Mouse (Mus musculus) gastrocnemius, postnatal 14 days (tissue): ENCODE data around the gene Chst14. TPM values are rescaled to one million over a fixed set of nuclear protein-coding genes. Genes with fewer than 3 reads are reported as not detected.
A peak's percentile ranks its signal among the peaks of the same experiment; 100 is the strongest.

Experiments used
- DNase-seq: peaks from one replicate; pipeline ENCODE4 v3.0.0; 2021; ENCODE audit warnings: mixed read lengths
- intact Hi-C: fragments of 180-260 bp; cut with DNase I; formaldehyde crosslinking; loops from one replicate; pipeline ENCODE4 v1.15.1; 2025; ENCODE audit warnings: low total_unique reads
- long read RNA-seq, 2 experiments: library from polyadenylated mRNA; stranded (forward); transcript quantifications; one replicate each; pipeline ENCODE4 v2.0.0; 2021
- total RNA-seq, 2 experiments: library from RNA; stranded (reverse); gene quantifications; 2 replicates each; pipeline ENCODE4 v1.2.3; 2021

Gene Chst14
- 1 to 10 TPM; 5.8 to 6.2 TPM for total RNA-seq
- long read RNA-seq, experiment 1, partial matches to known transcripts = 0 of 2 reads
- long read RNA-seq, experiment 1, other reads (novel, unspliced or antisense) = 0 of 2 reads
- long read RNA-seq, experiment 2, transcript Chst14-201 (1 exons, 2,090 nt) = major isoform, 5 of 6 reads
- long read RNA-seq, experiment 2, partial matches to known transcripts = 0 of 6 reads
- long read RNA-seq, experiment 2, other reads (novel, unspliced or antisense) = 0 of 6 reads

- peak; percentile 86 for DNase-seq
- intact Hi-C loops = no loop called here
Observed at GRCm38 (mm10) chr2:118926361-118926997, at the start of gene Chst14. Gene Chst14 (plus strand): TSS chr2:118926496.

GRCm38 (mm10) chr2:118881019-118881418 is 45.3 kb upstream of the Chst14 start:
- intact Hi-C loops = loop anchor here (5.0 kb wide), 3 partner anchors 99 to 244 kb away; no protein-coding TSS in a partner anchor
- no peak for DNase-seq

DNA sequence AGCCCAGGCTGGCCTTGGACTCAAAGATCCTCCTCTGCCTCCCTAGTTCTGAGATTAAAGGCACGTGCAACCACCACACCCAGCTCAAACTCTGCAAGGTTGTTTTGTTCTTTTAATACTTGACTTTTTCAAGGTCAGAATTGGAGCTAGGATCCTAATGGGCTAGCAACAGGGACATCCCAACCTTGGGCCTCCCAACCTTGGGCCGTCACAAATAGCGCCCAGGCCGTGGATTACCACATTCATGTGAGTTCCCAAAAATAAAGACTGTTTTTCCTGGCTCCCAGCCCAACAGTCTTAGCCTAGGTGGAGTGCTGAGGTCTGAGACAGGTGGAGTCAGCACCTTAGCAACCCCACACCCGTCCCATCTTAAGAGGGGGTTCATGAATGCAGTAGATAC is 44.3 kb upstream of the Chst14 start:
- intact Hi-C loops = loop anchor here (5.0 kb wide), 3 partner anchors 100 to 245 kb away; no protein-coding TSS in a partner anchor
- no peak for DNase-seq

GRCm38 (mm10) chr2:118882840-118883679 is 43.2 kb upstream of the Chst14 start:
- peak; percentile 81 for DNase-seq
- intact Hi-C loops = loop anchor here (5.0 kb wide), 3 partner anchors 101 to 246 kb away; no protein-coding TSS in a partner anchor

DNA sequence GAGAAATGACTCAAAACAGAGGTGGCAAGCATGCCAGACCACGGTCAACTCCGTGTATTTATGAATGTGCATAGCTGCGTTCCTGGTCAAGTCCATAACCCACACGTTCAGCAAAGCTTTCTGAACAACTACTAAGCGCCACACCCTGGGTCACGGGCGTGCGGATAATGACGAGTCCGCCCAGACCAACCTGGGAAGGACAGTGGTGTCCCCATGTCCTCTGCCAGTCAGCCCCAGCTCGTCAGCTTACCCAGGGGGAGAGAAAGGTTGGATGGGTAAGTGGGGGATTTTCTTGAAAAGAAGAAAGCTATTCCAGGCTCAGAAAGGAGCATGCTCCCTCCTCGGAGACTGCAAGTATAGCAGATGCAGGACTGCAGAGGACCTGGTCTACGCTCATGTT is 38.9 kb upstream of the Chst14 start:
- intact Hi-C loops = no loop called here

GRCm38 (mm10) chr2:118887845-118888548 is 38.3 kb upstream of the Chst14 start:
- intact Hi-C loops = no loop called here
- peak; percentile 33 for DNase-seq

More for the DNA sequence above, 38.9 kb upstream of the Chst14 start:
- DNase-seq = no peak

DNA sequence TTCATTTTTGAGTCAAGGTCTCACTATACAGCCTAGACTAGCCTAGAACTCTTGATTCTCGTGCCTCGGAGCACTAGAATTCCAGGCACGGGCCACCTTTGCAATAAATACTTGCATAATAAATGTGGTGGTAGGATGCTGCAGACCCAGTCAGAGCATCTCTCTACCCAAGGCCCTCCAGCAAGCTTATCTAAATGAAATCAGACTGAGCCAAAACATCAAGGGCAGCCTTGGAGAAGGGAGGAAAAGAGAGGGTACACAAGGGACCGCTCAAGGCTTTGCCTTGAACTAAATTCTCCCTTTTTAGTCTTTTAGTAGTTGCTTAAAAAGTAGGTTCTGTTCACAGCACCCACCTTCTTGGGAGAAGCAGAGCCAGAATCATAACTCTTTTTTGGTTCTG is 35.1 kb upstream of the Chst14 start:
- DNase-seq = no peak
- intact Hi-C loops = no loop called here

DNA sequence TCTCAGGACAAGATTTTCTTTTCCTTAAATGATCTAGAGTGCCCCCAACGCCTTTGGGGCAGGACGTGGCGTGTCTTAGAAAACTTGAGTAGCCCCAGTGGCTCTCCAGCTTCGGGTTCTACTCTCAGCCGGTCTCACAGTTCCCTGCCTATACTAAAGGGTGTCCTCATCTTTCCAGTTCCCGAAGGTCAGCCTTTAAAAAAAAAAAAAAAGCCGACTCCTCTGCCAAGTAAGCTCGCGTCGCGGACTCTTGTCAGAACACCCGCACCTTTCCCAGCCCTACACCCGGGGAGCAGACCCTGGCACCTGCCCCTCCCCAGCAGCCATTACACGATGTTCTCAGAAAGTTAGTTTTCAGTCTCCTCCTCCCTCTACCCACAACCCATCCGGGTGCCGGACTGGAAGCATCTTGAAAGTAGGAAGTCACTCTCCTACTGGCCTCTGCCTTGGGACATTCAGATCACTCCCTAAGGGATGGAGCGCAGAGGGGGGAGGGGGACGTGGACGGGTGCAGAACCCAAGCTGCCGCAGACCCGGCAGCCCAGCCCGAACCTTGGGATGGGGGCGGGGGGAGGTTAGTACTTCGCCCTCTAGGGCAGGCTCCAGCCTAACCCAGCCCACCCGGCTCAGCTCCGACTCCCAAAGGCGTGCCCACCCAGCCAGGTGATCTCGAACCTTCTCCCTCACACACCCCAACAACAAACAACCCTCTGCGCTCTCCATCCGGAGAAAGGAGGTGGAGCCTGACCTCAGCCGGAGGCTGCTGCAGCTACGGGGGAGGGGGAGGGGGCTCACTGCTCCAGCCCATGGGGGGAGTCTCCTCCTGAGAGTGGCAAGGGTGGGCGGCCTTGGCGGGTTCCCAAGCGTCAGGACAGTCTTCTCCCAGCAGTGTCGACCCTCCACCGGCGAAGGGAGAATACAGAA is 30.0 kb upstream of the Chst14 start:
- no peak for DNase-seq
- intact Hi-C loops = no loop called here

GRCm38 (mm10) chr2:118896914-118897291 is 29.4 kb upstream of the Chst14 start:
- intact Hi-C loops = no loop called here
- DNase-seq = no peak

- no peak for DNase-seq
- intact Hi-C loops = no loop called here
Observed at GRCm38 (mm10) chr2:118897392-118897791, 28.9 kb upstream of the Chst14 start.

GRCm38 (mm10) chr2:118897808-118898207 is 28.5 kb upstream of the Chst14 start:
- intact Hi-C loops = no loop called here
- DNase-seq = no peak

GRCm38 (mm10) chr2:118898771-118899170 is 27.5 kb upstream of the Chst14 start:
- intact Hi-C loops = no loop called here
- DNase-seq = no peak

- DNase-seq = no peak
- intact Hi-C loops = no loop called here
Observed at GRCm38 (mm10) chr2:118899306-118899705, 27.0 kb upstream of the Chst14 start.

GRCm38 (mm10) chr2:118899981-118900825 is 26.1 kb upstream of the Chst14 start, which contains the start of gene Bahd1:
Gene Bahd1 (plus strand): TSS chr2:118900377.
- intact Hi-C loops = loop anchor here (5.0 kb wide), 1 partner anchor 72 kb away; no protein-coding TSS in a partner anchor
- DNase-seq = no peak

- intact Hi-C loops = loop anchor here (5.0 kb wide), 1 partner anchor 72 kb away; no protein-coding TSS in a partner anchor
- DNase-seq = no peak
Observed at GRCm38 (mm10) chr2:118900826-118901140, 25.5 kb upstream of the Chst14 start.

- intact Hi-C loops = loop anchor here (5.0 kb wide), 1 partner anchor 71 kb away; no protein-coding TSS in a partner anchor
Observed at GRCm38 (mm10) chr2:118901175-118902031, 24.9 kb upstream of the Chst14 start.

More at GRCm38 (mm10) chr2:118901175-118902031, 24.9 kb upstream of the Chst14 start:
- peak; percentile 98 for DNase-seq
